Mouse (Mus musculus): ENCODE data around the gene Cse1l. TPM values are rescaled to one million over a fixed set of nuclear protein-coding genes. Genes with fewer than 3 reads are reported as not detected.

Cse1l gene
- total and polyA plus RNA-seq, 3 experiments, result 15.8 to 41.2 (median 37.5) TPM

GRCm38 (mm10) chr2:166935582-166935981, 29.7 kb downstream of the Cse1l start:
- no peak overlapping the region for H3K9ac ChIP-seq (ENCODE audit: low read depth, low read length)
- no peaks in the 10 kb centered on the region for H3K4me1 ChIP-seq (ENCODE audit: control insufficient read depth, insufficient read depth, low read length)
- intact Hi-C loops (cut with DNase I), result no loop called here
- H3K4me3 ChIP-seq, result no peak overlapping the region
- no peaks in the 10 kb centered on the region; the same call in 1 of the 2 replicates for H3K36me3 ChIP-seq (ENCODE audit: control insufficient read depth, insufficient read depth, low read length)
- H3K27ac ChIP-seq, result no peak overlapping the region
- H3K79me2 ChIP-seq (replicated peaks; ENCODE audit: control insufficient read depth, insufficient read depth, low read length), result no peaks in the 10 kb centered on the region
- WGBS, result 89% methylated on average over 7 of the region's 7 CpGs
- no peaks in the 10 kb centered on the region for H3K27me3 ChIP-seq (ENCODE audit: control insufficient read depth, insufficient read depth, low read length)
- TF ChIP-seq CTCF (IDR thresholded peaks at IDR 0.05) (no peak), EP300 (IDR thresholded peaks at IDR 0.05; ENCODE audit: insufficient read depth, low read depth, low read length) (no peak), POLR2A (IDR thresholded peaks at IDR 0.05; ENCODE audit: insufficient read depth, low read depth, low read length) (no peak)
- DNase-seq, result no peak

DNA sequence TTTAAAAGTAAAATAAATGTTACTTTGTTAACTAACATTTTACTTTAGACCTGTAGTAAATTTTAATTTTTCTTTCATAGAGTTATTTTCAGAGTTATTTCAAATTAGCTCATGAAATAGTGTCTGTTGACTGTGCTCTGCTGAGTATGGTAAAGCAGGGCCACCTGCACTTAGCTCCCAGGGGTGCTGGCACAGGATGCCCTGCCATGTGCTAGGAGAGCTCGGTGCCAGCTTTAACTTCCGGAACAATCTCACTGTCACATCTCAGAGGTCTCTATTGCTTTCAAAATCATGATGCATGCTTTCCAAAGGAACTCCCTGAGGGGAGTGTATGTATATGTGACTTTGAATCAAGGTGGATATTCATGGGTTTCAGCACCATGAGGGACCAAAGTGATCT, 30.3 kb downstream of the Cse1l start:
- DNase-seq, result no peak
- H3K79me2 ChIP-seq (replicated peaks; ENCODE audit: control insufficient read depth, insufficient read depth, low read length), result no peaks in the 10 kb centered on the region
- H3K4me1 ChIP-seq (ENCODE audit: control insufficient read depth, insufficient read depth, low read length), result no peaks in the 10 kb centered on the region
- H3K27me3 ChIP-seq (ENCODE audit: control insufficient read depth, insufficient read depth, low read length), result no peaks in the 10 kb centered on the region
- H3K36me3 ChIP-seq (ENCODE audit: control insufficient read depth, insufficient read depth, low read length), result no peaks in the 10 kb centered on the region; the same call in 1 of the 2 replicates
- H3K9ac ChIP-seq (ENCODE audit: low read depth, low read length), result no peak overlapping the region
- TF ChIP-seq CTCF (IDR thresholded peaks at IDR 0.05), result no peak
- TF ChIP-seq POLR2A (IDR thresholded peaks at IDR 0.05; ENCODE audit: insufficient read depth, low read depth, low read length), result no peak
- no peak for TF ChIP-seq EP300 (IDR thresholded peaks at IDR 0.05; ENCODE audit: insufficient read depth, low read depth, low read length)
- WGBS, result 62% methylated on average over 2 of the region's 2 CpGs
- intact Hi-C loops (cut with DNase I), result no loop called here
- H3K4me3 ChIP-seq, result no peak overlapping the region
- no peak overlapping the region for H3K27ac ChIP-seq

DNA sequence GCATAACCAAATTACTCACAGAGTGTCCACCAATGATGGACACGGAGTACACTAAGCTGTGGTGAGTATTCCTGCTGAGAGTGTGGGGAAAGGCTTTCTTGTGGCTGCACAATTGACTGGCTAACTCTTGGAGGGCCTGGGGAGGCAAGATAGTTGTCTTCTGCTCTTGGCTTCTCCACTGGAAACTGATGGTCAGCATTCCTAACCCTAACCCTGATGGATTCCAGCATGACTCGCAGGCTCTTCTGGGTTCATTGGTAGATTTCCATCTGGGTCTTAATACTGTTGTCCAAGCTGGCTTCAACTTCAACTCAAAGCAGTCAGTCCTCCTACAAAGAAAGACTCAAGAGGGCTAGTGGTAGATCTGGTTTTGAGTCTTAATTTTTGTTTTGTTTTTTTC, 37.3 kb downstream of the Cse1l start:
- TF ChIP-seq POLR2A (IDR thresholded peaks at IDR 0.05; ENCODE audit: insufficient read depth, low read depth, low read length) (no peak), CTCF (IDR thresholded peaks at IDR 0.05) (no peak), EP300 (IDR thresholded peaks at IDR 0.05; ENCODE audit: insufficient read depth, low read depth, low read length) (no peak)
- 70% methylated on average over 2 of the region's 2 CpGs for WGBS
- Histone ChIP-seq H3K79me2 (replicated peaks; ENCODE audit: control insufficient read depth, insufficient read depth, low read length) (no peaks in the 10 kb centered on the region), H3K4me3 (no peak overlapping the region), H3K27me3 (ENCODE audit: control insufficient read depth, insufficient read depth, low read length) (no peaks in the 10 kb centered on the region), H3K36me3 (ENCODE audit: control insufficient read depth, insufficient read depth, low read length) (no peaks in the 10 kb centered on the region; the same call in 1 of the 2 replicates), H3K9ac (ENCODE audit: low read depth, low read length) (no peak overlapping the region), H3K4me1 (ENCODE audit: control insufficient read depth, insufficient read depth, low read length) (no peaks in the 10 kb centered on the region), H3K27ac (no peak overlapping the region)
- DNase-seq, result no peak
- intact Hi-C loops (cut with DNase I), result no loop called here

DNA sequence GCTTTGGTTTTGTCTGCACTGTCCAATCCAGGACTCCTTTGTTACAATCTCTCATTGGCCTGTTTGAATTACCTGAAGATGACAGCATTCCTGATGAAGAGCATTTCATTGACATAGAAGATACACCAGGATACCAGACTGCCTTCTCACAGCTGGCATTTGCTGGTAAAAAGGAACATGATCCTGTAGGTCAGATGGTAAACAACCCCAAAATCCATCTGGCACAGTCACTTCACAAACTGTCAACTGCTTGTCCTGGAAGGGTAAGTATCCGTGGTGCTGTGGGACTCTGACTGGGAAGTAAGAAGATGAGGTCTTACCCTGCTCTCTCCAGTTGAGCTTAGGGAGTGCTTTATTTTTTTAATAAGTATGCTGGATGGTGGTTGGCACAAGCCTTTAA, 38.5 kb downstream of the Cse1l start:
- Histone ChIP-seq H3K27me3 (ENCODE audit: control insufficient read depth, insufficient read depth, low read length) (no peaks in the 10 kb centered on the region), H3K79me2 (replicated peaks; ENCODE audit: control insufficient read depth, insufficient read depth, low read length) (no peaks in the 10 kb centered on the region), H3K36me3 (ENCODE audit: control insufficient read depth, insufficient read depth, low read length) (no peaks in the 10 kb centered on the region; the same call in 1 of the 2 replicates), H3K4me1 (ENCODE audit: control insufficient read depth, insufficient read depth, low read length) (no peaks in the 10 kb centered on the region), H3K27ac (no peak overlapping the region), H3K9ac (ENCODE audit: low read depth, low read length) (no peak overlapping the region), H3K4me3 (no peak overlapping the region)
- 78% methylated on average over 1 of the region's 1 CpGs for WGBS
- intact Hi-C loops (cut with DNase I), result no loop called here
- TF ChIP-seq POLR2A (IDR thresholded peaks at IDR 0.05; ENCODE audit: insufficient read depth, low read depth, low read length) (no peak), CTCF (IDR thresholded peaks at IDR 0.05) (no peak), EP300 (IDR thresholded peaks at IDR 0.05; ENCODE audit: insufficient read depth, low read depth, low read length) (no peak)
- no peak for DNase-seq

DNA sequence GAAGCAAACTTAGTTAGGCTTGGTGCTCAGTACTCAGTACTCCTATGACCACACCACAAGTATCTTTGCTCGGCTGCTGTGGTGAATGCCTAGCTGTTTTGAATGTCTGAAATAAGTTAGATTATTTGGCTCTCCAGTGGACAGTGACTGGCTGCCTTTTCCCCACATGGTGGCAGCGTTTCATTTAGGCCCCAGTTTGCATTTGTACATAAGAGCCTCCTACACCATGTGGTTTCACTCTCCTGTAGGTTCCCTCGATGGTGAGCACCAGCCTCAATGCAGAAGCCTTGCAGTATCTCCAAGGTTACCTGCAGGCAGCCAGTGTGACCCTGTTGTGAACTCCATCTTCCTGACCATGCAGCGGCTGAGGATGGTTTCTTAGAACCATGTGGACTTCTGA, 39.6 kb downstream of the Cse1l start:
- WGBS, result 45% methylated on average over 4 of the region's 4 CpGs
- DNase-seq, result no peak
- no peak overlapping the region for H3K27ac ChIP-seq
- no peak for TF ChIP-seq POLR2A (IDR thresholded peaks at IDR 0.05; ENCODE audit: insufficient read depth, low read depth, low read length)
- peak; percentile 58 for TF ChIP-seq CTCF (IDR thresholded peaks at IDR 0.05)
- 0 out of 2 replicates have a peak, but pooled peaks have one; percentile 27 for TF ChIP-seq EP300 (IDR thresholded peaks at IDR 0.05; ENCODE audit: insufficient read depth, low read depth, low read length)
- no peaks in the 10 kb centered on the region; the same call in 1 of the 2 replicates for H3K36me3 ChIP-seq (ENCODE audit: control insufficient read depth, insufficient read depth, low read length)
- no peaks in the 10 kb centered on the region for H3K27me3 ChIP-seq (ENCODE audit: control insufficient read depth, insufficient read depth, low read length)
- H3K9ac ChIP-seq (ENCODE audit: low read depth, low read length), result no peak overlapping the region
- no peaks in the 10 kb centered on the region for H3K79me2 ChIP-seq (replicated peaks; ENCODE audit: control insufficient read depth, insufficient read depth, low read length)
- no peaks in the 10 kb centered on the region for H3K4me1 ChIP-seq (ENCODE audit: control insufficient read depth, insufficient read depth, low read length)
- intact Hi-C loops (cut with DNase I), result no loop called here
- no peak overlapping the region for H3K4me3 ChIP-seq

- H3K36me3 ChIP-seq (ENCODE audit: control insufficient read depth, insufficient read depth, low read length), result no peaks in the 10 kb centered on the region; the same call in 1 of the 2 replicates
Observed at GRCm38 (mm10) chr2:166948246-166948645, 42.4 kb downstream of the Cse1l start.

More at GRCm38 (mm10) chr2:166948246-166948645, 42.4 kb downstream of the Cse1l start:
- TF ChIP-seq CTCF (IDR thresholded peaks at IDR 0.05), result no peak
- TF ChIP-seq POLR2A (IDR thresholded peaks at IDR 0.05; ENCODE audit: insufficient read depth, low read depth, low read length), result no peak
- no peak for TF ChIP-seq EP300 (IDR thresholded peaks at IDR 0.05; ENCODE audit: insufficient read depth, low read depth, low read length)
- Histone ChIP-seq H3K79me2 (replicated peaks; ENCODE audit: control insufficient read depth, insufficient read depth, low read length) (no peaks in the 10 kb centered on the region), H3K9ac (ENCODE audit: low read depth, low read length) (no peak overlapping the region), H3K27ac (no peak overlapping the region), H3K4me1 (ENCODE audit: control insufficient read depth, insufficient read depth, low read length) (no peaks in the 10 kb centered on the region), H3K27me3 (ENCODE audit: control insufficient read depth, insufficient read depth, low read length) (no peaks in the 10 kb centered on the region), H3K4me3 (no peak overlapping the region)
- intact Hi-C loops (cut with DNase I), result no loop called here
- 46% methylated on average over 1 of the region's 1 CpGs for WGBS
- DNase-seq, result no peak
